Mouse (Mus musculus): ENCODE results near the gene Lpin2.

Gene Lpin2

DNA sequence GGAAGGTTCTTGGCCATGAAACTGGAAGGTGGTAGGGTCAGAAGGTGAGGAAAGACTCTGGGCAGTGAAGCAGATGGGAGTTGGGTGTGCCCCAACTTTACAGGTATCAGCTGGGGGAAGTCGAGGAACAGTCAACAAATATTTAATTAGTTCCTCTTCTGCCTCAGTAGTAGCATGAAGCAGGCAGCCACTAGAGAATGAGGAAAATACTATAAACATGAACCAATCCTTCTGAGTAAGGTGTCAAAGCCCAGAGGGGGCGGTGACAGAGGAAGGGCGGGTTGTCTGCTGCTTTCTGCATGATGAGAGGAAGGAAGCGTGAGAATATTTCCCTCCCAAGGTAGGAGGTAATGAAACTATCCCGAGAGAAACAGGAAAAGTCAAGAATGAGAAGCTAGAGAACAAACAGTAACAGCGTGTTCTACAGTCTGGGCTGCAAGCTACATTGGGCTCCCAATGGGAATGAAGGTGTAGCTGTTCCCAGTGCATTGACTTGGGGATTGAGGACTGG, at the start of gene Lpin2:
Lpin2 (plus strand) TSS at position 350 of the 511 bp plus-strand sequence.
- no peak for DNase-seq (ENCODE audit: low spot score)

DNA sequence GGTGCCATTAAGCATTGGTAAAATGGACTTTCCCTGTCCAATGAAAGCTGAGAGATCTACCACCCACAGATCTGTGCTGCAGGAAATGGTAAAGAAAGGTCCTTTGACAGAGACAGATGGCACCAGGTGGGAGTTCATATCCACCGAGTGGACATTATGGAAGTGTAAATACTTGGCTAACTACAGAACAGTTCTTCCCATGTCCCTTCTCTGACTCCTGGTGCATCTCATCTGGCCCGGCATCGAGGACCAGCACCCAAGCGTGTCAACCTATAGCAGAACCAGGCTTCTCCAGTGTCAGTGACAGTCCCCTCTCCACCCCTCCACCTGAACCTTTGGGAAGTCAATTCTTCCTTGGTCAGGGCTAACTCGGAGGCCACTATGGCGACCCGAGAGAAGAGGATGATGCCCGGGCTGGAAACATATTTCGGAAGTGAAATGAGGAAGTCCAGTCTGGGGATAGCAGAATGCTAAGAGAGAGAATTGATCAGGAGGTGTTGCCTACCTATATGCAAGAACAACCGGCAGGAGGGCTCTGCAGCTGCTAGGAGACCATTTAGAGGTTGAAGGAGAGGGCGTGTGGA, 49.4 kb upstream of the Lpin2 start:
- no peak for DNase-seq (ENCODE audit: low spot score)

DNA sequence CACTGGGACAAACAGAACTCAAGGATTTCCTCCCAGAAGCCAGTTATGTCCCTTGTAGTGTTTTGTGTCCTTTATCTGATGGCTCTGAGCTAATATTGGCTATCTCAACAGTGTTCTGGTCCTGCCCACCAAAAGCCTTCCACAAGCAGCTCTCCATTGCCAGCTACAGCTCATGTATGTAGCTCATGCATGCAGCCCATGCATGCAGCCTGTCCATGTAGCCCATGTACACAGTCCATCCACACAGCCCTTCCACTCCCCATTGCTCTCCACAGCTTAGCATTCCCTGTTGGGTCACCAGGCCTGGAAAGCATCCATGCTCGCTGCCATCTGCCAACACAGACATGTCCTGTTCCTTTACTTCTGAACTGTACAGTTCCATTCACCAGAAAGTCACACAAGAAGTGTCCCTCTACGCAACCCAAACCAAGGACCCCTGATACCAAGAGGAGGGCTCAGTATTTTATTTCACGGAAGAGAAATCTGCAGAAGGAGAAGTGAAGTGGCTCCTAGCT, 47.9 kb upstream of the Lpin2 start:
- no peak for DNase-seq (ENCODE audit: low spot score)

DNA sequence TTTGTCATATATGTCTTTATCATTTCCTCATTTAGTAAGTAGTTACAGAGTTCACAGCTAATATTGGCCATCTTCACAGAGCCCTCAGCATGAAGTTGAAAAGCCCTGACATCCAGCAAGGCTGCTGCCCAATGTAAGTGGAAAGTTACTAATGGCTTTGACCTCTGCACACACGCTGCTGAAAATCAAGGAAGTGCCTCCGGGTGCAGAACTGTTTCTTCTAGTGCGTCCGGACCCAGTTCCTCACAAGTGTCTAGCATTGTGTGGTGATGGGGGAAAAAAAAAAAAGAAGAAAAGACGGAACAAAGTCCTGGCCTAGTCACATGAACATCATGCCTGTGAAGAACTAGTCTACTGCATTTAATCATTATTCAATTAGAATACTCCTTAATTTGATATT, 47.3 kb upstream of the Lpin2 start:
- peak; percentile 50 for DNase-seq (ENCODE audit: low spot score)

DNA sequence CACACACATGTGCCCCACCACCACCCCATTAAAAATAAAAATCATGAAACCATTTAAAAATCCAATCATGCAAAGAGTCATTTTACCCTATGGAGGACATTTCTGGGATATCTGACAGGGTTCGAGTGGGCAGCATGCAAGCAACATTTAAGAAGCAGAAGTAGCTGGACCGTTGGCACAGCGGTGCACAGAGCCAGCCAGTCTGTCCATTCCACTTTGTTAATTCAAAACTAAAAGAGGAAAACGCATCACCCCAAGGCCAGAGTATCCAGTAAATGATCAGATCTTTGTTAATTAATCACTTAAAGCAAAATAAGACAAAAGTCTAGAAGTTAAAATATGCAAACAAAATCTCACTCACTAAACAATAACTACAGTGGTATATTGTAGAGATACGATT, 46.5 kb upstream of the Lpin2 start:
- DNase-seq (ENCODE audit: low spot score), result no peak

DNA sequence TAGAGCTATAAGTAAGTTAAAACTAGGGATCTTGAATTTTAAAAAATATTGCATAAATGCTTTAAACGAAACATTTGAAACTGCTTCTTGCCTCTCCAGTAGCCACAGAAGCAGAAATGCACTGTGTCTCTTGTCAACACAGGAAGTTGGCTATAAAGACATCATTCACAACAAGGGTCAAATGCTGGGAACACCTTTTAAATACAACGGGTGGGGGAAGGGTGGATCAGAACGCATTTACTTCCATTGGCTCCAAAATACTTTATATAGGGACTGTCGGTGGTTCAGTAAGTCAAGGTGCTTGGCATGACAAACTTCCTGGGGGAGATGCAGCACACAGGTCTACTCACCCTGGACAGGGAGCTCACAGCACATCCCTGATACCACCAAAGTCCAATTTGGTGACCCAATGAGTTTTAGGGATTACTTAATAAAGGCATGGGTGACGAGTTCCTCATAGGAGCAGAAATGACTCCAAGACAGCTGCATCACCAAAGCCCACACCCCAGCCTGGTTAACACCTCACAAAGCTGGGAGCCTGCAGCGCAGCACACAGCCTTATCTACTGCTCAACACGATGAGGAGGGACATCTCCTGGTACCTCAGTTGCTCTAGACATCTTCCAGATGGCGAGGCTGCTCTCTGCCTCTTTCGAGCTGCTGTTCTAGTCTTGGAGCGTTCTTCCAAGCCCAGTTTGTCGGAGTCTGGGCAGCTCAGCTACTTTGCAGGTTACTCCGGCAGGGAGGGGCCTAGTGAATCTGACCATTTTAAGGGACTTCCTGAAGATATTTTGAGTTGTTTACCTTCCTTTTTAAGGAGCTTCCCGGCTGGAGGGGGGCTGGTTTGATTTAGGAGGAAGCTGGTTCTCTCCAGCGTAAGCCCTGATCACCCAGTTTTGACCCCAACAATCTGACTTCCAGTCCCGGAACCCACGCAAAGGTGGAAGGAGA, 45.7 kb upstream of the Lpin2 start:
- no peak for DNase-seq (ENCODE audit: low spot score)

DNA sequence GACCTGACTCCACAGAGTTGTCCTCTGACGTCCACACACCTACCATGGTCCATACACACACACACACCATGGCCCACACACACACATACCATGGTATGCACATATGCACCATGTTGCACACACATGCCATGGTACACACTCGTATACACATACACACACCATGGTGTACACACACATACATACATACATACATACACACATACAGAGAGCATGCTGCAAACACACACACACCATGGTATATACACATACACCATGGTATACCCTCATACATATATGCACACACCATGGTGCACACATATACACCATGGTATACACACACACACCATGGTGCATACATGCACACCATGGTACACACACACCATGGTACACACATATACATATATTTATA, 45.0 kb upstream of the Lpin2 start:
- no peak for DNase-seq (ENCODE audit: low spot score)

DNA sequence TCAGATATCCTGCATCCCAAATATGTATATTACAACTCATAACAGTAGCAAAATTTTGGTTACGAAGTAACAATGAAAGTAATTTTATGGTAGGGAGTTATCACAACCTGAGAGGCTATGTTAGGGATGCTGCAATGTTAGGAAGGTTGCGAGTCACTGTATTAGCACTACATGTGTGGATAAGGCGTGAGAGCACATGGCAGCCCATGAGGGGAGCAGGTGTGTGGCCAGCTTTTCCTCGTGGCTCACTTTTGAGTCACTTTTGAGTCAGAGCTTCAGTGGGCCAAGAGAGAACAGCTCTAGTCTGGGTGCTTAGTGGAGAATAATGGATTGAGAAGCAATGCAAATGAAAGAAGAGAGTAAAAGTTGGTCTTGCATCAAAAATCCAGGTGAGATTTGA, 40.3 kb upstream of the Lpin2 start:
- no peak for DNase-seq (ENCODE audit: low spot score)

DNA sequence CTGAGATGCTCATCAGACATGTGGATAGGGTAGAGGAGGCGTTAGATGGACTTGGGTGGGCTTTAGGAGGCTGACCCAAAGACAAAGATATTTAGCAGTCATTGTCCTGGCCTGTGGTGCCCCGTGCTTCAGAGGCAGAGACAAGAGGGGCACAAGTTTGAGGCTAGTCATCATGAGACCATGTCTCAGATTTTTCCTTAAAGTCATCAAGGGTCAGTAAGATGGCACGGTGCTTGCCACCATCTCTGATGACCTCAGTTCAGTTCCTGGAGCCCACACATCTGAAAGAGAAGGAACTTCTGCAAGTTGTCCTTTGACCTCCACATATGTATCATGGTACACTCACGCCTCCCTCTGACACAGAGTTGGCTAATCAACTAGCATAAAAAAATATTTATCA, 39.2 kb upstream of the Lpin2 start:
- no peak for DNase-seq (ENCODE audit: low spot score)

DNA sequence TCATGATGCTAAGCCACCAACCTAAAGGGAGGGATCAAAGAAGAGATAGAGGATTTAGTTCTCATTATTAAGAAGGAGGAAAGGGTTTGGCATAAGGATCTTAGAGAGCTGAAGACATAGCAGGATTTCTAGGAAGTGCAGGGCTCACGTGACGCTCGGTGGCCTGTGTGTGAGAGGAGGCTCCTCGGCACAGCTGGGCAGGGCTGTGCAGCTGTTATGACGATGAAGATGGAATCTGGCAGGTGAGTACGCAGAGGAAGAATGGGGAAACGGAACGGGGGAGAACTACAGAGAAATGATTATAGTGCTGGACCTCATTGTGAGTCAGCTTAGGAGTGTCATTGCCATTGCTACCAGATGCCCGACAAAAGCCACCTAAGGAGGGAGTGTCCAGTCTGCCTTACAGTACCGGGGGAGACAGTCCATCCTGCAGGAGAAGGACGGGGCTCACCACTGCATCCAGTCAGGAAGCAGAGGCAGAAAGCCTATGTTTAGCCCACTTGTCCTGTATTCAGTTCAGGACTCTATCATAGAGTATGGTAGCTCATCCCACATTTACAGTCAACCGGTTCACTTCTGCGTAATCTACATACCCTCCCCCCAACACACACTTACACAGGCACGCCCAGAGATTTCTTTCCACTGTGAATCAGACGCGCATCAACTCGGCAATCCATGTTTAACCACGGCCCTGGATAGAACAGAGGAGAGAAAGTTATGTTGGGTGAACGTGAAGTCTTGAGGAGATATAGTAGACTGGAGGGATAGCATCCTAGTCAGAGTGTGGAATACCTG, 37.8 kb upstream of the Lpin2 start:
- DNase-seq (ENCODE audit: low spot score), result no peak

DNA sequence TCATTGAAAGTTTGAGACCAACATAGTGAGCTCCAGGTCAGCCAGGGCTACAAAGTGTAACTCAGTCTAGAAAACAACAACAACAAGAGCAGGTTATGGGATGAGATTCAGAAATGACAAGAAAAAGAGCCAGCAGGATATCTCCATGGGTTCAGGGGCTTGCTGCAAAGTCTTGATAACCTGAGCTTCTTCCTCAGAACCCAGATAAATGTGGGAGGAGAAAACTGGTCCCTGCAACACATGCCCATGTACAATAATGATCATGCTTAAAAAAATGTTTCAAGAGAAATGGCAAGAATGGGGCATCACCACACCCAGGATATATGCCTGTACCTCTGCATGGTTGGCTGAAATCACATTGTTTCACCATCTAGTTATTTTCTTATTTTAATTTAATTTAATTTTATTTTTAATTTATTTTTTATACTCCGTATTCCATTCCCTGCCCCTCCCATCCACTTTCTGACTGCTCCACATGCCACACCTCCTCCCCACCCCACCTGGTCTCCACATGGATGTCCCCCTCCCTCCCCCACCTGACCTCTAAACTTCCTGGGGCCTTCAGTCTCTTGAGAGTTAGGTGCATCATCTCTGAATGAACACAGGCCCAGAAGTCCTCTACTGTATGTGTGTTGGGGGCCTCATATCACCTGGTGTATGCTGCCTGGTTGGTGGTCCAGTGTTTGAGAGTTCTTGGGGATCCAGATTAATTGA, 37.0 kb upstream of the Lpin2 start:
- no peak for DNase-seq (ENCODE audit: low spot score)

DNA sequence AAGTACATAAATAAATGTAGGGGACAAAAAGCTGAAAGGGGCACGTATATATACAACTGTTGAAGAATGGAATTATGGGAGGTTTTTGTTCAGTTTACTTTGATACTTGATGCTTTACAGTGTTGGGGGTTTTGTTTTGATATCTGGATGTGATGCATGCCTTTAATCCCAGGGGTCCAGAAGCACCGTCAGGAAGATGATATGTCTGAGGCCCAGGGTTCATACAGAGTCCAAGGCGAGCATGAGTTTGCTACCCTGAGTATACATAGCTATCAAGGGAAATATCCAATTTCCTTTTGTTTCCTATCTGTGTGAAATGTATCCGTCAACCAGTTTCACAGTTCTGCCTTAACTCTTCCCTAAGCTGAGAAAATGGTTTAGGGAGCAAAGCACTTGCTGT, 29.0 kb upstream of the Lpin2 start:
- DNase-seq (ENCODE audit: low spot score), result peak; percentile 53

DNA sequence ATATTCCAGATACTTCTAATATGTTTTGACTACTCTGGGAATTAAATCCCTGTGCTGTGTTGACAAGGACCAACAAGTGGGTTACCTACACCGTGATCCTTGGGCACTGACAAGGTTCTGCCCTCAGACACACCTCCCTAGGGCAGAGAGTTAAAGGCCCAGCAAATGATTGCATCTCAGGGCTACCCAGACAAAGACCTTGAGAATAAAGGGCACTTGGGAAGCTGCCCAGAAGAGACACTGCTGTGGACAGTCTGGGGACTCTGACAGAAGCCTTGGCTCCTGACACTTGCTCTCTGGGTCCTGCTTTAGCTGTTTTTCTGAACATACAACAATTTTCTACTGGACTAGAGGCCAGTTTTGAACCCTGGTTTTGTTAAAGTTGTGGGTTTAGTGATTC, 27.1 kb upstream of the Lpin2 start:
- no peak for DNase-seq (ENCODE audit: low spot score)

DNA sequence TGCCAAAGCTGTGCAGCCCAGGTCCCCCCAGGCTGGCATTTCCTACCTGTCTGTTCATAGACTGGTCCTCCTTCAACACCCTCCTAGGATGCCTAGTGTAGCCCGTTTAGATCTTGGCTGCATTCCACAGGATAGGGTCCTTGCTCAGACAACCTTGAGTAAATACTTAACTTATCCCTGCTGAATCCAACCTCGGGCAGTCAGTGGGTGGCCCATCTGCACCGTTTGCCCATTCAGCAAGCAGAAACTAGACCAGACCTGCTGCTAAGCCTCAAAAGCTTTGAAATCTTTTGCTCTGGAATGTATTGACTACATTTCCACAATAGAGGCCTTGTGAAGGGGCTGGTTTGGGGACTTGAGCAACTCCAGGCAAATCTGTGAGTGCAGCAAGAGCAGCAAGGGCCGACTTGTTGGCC, 23.2 kb upstream of the Lpin2 start:
- DNase-seq (ENCODE audit: low spot score), result peak; percentile 46

DNA sequence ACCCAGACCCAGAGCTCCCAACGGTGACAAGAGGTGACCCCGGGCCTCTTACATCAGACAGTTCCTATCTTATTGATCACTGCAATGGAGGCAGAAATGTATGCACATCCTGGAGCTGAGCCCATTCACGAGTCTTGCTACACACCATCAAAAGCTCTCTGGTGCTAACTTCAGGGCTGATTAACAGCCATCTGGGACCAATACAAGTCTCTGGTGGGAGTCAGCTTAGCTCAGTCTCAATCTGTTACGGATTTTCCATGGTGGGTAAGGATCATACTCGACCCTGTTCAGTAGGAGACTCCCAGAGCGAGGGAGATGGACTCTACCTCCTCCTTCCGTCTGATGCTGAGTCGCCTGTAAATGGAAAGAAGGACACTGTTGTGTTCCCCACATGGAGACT, 22.6 kb upstream of the Lpin2 start:
- no peak for DNase-seq (ENCODE audit: low spot score)

DNA sequence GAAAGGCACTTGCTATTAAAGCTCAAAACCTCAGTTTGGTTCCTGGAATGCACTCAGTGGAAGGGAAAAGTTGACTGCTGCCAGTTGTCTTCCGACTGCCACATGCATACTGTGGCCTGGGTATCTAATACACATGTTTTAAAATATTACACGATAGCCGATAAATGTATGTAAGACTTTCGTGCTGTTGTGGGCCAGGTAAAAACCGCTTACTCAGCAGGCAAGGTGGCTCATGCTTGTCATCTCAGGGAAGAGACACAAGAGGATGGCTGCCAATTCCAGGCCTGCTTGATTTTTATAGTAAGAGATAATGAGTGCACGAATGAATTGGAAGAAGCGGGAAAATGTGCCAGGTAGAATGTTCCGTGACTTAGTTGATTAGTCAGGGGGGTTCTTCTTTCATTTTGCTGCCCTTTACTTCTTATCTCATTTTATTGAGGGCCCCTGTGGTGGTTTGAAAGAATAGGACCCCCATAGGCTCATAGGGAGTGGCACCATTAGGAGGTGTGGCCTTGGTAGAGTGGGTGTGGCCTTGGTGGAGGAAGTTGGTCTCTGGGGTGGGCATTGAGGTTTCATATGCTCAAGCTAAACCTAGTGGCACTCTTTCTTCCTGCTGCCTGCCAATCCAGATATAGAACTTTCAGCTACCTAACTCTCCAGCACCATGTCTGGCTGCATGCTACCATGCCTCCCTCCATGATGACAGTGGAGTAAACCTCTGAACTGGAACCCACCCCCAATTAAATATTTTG, 21.9 kb upstream of the Lpin2 start:
- DNase-seq (ENCODE audit: low spot score), result no peak

DNA sequence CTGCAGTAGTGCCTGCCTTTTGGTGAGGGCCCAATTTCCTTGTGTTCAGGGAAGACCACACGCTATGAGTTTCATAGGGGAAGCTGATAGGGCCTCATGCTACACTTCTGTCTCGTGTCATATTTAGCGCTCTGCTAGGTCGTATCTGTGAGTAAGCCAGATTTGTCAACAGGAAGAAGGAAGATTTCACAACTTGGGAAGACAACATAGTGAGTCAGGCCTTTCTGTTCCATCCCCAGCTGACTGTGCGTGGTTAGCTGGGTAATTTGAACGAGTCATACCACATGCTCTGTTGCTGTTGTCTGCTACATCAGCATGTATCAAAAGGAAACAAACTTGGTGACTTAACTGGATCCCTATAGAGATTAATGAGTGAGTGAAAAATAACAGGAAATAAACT, 17.4 kb upstream of the Lpin2 start:
- no peak for DNase-seq (ENCODE audit: low spot score)

DNA sequence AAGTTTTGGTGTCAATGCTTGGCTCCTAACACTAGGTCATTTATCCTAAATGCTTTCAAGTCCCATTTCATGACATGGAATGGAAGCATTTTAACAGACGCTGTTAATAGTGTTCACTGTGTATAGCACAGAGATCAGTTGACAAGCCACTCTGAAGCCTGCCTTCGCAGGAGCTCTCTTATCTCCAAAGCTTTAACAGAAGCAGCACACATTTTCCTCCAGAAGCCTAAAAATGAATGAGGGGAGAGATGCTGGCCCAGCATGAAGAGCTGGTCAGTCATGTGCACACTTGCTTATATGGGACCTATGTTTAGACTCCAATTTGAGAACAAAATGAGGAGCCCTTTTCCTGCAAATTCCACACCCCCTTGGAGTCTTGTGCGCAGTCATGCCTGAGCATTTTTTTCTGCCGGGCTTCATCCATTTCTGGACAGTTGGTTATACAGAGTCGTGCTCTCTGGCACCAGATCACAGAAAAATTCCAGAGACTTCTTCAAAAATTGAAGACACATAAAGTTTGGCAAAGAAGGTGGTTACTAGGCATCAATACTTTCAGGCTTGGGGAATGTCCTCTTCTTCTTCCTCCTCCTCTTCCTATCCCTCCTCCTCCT, 14.1 kb upstream of the Lpin2 start:
- no peak for DNase-seq (ENCODE audit: low spot score)

DNA sequence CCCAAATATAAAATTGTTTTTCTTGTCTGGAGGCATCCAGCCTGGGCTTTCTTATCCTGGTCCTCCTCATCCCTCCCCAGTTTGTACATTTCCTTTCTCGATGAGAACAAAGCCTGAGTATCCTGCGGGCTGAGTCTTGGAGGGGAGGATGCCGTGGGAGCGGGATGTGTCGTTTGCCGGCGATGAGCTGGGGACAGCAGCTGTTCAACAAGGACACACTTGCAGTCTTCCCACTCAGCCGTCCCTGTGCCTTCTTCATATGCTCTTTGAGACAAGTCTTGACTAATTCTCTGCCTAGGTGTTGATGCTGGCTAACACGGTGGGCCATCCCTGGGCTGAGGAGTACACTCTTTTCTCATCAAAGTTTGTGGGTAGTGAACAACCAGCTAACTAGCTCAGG, 13.5 kb upstream of the Lpin2 start:
- no peak for DNase-seq (ENCODE audit: low spot score)

DNA sequence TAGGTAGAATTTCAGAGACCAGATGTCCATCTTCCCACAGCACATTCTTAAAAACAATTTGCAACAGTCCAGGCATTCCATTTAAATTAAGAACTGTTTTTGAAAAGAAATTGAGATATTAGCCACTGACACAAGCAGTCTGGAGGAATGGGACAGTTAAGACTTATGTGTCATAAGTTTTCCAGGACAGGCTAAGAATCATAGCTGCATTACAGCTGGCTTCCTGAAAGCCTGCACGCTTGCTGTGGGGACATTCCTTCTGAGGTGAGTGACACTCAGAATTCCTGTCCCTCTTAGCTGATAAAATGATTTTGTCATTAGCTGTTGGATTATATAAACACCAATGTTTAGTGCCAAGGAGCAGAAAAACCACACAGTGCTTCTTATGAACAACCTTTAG, 12.7 kb upstream of the Lpin2 start:
- DNase-seq (ENCODE audit: low spot score), result no peak

DNA sequence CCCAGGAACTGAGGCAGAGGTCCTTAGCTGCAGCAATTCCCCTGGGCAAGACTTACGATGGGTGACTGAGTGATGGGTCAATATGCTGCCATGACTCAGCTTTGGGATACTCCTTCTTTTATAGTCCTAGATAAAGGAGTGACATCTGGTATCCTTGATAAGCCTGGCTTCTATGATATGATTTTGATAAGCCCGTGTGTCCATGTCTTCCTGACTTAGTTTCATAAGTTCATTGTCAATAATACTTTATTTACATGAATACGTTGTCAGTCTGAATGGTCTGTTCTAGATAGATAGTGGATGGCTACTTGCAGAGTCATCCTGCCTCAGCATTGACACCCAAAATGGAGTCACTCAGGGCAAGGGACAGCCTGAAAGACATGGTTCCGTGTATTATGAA, 11.2 kb upstream of the Lpin2 start:
- DNase-seq (ENCODE audit: low spot score), result no peak
